Mouse (Mus musculus) limb, embryonic 14.5 days (tissue): Measurements from ENCODE around the gene Fam171b. TPM values are rescaled to one million over a fixed set of nuclear protein-coding genes. Genes with fewer than 3 reads are reported as not detected.
A peak's percentile ranks its signal among the peaks of the same experiment; 100 is the strongest.

Experiments
- ATAC-seq: fragments of 200-750 bp; cut with Nextera tagmentation; 2 replicates; pipeline ENCODE4 v1.8.0; 2017; ENCODE audit warnings: low read depth, moderate number of reproducible peaks, moderate TSS enrichment; ENCODE audit not compliant: low FRiP score
- DNase-seq: peaks from one replicate; pipeline ENCODE4 v3.0.0-alpha.2; 2015; ENCODE audit warnings: low spot score
- H3K27ac ChIP-seq: fragments of 300-500 bp; sonication (generic); replicated peaks from 2 replicates; pipeline ENCODE4 v1.5.1; 2014; ENCODE audit warnings: low read depth, mild to moderate bottlenecking, low read length, moderate library complexity, mixed read lengths
- H3K27me3 ChIP-seq: fragments of 300-500 bp; sonication (generic); 2 replicates; pipeline ENCODE4 v1.6.1; 2014; ENCODE audit warnings: low read length, mixed read lengths; ENCODE audit not compliant: control insufficient read depth, insufficient read depth
- H3K36me3 ChIP-seq: fragments of 300-500 bp; sonication (generic); 2 replicates; pipeline ENCODE4 v1.6.1; 2014; ENCODE audit warnings: mild to moderate bottlenecking, low read length, moderate library complexity, mixed read lengths; ENCODE audit not compliant: control insufficient read depth, insufficient read depth
- H3K4me1 ChIP-seq: fragments of 300-500 bp; sonication (generic); 2 replicates; pipeline ENCODE4 v1.6.1; 2014; ENCODE audit warnings: antibody characterized with exemption, low read length, mixed read lengths; ENCODE audit not compliant: control insufficient read depth, insufficient read depth
- H3K4me2 ChIP-seq: fragments of 300-500 bp; sonication (generic); replicated peaks from 2 replicates; pipeline ENCODE4 v1.6.1; 2014; ENCODE audit warnings: low read depth, mild to moderate bottlenecking, low read length, moderate library complexity; ENCODE audit not compliant: severe bottlenecking
- H3K4me3 ChIP-seq: fragments of 300-500 bp; sonication (generic); replicated peaks from 2 replicates; pipeline ENCODE4 v1.5.1; 2014; ENCODE audit warnings: low read length
- H3K9ac ChIP-seq: fragments of 300-500 bp; sonication (generic); 2 replicates; pipeline ENCODE4 v1.6.1; 2014; ENCODE audit warnings: mild to moderate bottlenecking, low read depth, low read length, moderate library complexity; ENCODE audit not compliant: severe bottlenecking
- H3K9me3 ChIP-seq: fragments of 300-500 bp; sonication (generic); 2 replicates; pipeline ENCODE4 v1.6.1; 2016; ENCODE audit warnings: low read length; ENCODE audit not compliant: control insufficient read depth
- POLR2A ChIP-seq: fragments of 200-500 bp; IDR thresholded peaks from 2 replicates; pipeline ENCODE4 v1.8.0; 2012; ENCODE audit warnings: inconsistent platforms, mild to moderate bottlenecking, moderate library complexity, borderline replicate concordance; ENCODE audit not compliant: insufficient read depth, insufficient read length; ENCODE audit errors: extremely low read depth
- WGBS: fragments of 180-500 bp; shearing (Covaris S2); extraction: QIAGEN DNeasy Blood & Tissue Kit; methylation state at CpG from one replicate; pipeline ENCODE4 v1.1.7; 2014; 5-methylcytosine and 5-hydroxymethylcytosine counted together
- polyA plus RNA-seq, 2 experiments: library from polyadenylated mRNA; depleted of rRNA in 1 of 2; stranded (reverse) in 1 of 2; unstranded in 1 of 2; fragments of >200 nt; fragmentation: Nextera tagmentation in 1 of 2; extraction: Ambion mirVana in 1 of 2; gene quantifications; 2 replicates each; pipeline versions ENCODE4 v1.2.1 to v1.2.3; 2012 to 2014

The Fam171b gene
- polyA plus RNA-seq (2012; rRNA removed) (10.6 and 11.5 TPM in 2 replicates), polyA plus RNA-seq (2014; fragmentation: Nextera tagmentation; extraction: Ambion mirVana) (16.4 and 19.5 TPM in 2 replicates)

DNA sequence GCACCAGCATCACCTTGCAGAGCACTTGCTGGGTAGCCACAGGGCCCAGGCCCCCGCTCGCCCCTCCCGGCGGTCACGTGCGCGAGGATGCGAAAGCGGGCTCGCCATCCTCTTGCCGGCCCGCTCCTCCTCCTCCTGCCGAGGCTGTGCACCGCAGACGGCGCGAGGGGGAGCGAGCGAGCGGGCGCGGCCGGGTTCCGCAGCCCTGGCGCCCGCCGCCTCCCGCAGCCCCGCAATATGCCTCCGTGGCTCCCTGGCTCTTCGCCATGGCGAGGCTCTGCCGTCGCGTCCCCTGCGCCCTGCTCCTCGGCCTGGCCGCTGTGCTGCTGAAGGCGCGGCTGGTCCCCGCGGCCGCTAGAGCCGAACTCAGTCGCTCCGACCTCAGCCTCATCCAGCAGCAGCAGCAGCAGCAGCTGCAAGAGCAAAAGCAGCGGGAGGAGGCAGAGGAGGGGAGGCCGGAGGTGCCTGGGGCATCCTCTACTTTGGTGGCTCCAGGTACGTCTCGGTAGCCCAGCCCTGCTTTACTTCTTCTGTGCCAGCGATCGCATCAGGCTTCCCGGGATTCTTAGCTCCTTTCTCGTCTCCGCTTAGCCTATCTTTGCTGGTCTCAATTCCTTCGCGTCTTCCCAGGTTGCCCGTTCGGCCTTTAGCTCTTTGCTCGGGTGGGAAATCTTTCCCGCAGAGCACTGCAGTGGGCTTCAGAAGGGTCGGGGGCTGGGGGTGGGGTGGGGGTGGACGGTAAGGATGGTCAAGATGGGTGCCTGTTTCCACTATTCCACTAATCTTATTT is at the start of gene Fam171b:
Gene Fam171b (plus strand): TSS at position 154 of the 790 bp plus-strand sequence.
- peak within 1 kb of the TSS; percentile 90 for H3K9ac ChIP-seq
- no peaks in the 10 kb centered on the region for H3K36me3 ChIP-seq
- 2% methylated on average over 45 of the region's 63 CpGs for WGBS
- H3K4me3 ChIP-seq, result peak within 1 kb of the TSS; percentile 79
- ATAC-seq (peak; percentile 92), DNase-seq (peak; percentile 47)
- peak within 1 kb of the TSS; percentile 48 for H3K27ac ChIP-seq
- TF ChIP-seq POLR2A, result 0 out of 2 replicates have a peak, but pooled peaks have one; percentile 36
- H3K27me3 ChIP-seq, result no peaks in the 10 kb centered on the region
- no peaks in the 10 kb centered on the region for H3K9me3 ChIP-seq
- H3K4me2 ChIP-seq, result peak within 1 kb of the TSS; percentile 73
- no peaks in the 10 kb centered on the region; the same call in 1 of the 2 replicates for H3K4me1 ChIP-seq

DNA sequence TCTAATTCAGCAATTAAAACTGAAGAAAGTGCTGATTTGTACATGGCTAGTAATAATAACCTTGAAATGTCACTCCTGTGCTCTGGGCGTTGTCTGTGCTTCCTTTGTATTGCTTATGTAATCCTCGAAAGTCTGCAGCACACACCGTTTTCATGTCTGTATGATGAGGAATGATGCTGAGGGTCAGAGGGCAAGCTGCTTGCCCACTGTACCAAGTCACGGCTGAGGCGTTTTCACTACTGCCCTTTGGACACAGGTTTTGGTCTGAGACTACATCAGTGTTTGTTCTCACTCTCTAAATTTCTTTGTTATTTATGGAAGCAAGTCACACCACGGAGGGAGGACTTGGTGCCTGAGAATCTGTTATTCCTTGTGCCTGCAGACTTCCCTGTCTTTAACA is 46.4 kb upstream of the Fam171b start:
- H3K36me3 ChIP-seq, result peaks cover 34% of the 10 kb centered on the region

DNA sequence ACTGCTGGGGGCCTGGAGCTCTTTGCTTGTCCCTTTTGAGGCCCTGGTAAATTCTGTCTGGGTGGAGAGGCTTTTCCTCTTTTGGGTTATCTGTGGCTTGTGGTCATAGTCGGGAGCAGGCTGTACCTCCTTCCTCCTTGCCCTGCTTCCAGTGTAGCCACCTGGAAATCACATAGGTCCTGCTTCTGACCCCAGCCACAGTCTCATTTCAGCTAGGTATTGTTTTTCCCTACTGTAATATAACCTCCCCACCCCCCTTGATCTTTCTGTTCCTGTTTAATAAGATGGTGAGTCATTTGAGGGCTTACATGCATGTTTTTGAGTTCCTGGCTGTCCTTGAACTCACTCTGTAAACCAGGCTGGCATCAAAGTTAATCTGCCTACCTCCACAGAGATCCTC is 45.6 kb upstream of the Fam171b start:
- ATAC-seq (no peak), DNase-seq (no peak)
- Histone ChIP-seq H3K36me3 (peaks cover 36% of the 10 kb centered on the region), H3K9me3 (no peaks in the 10 kb centered on the region), H3K27me3 (no peaks in the 10 kb centered on the region), H3K4me1 (no peaks in the 10 kb centered on the region), H3K4me2 (no peak overlapping the region), H3K27ac (no peak overlapping the region), H3K9ac (no peak overlapping the region), H3K4me3 (no peak overlapping the region)
- no peak for TF ChIP-seq POLR2A
- 70% methylated on average over 1 of the region's 1 CpGs for WGBS

More for the DNA sequence above, 46.4 kb upstream of the Fam171b start:
- Histone ChIP-seq H3K4me3 (no peak overlapping the region), H3K27me3 (no peaks in the 10 kb centered on the region), H3K27ac (no peak overlapping the region), H3K4me1 (no peaks in the 10 kb centered on the region), H3K9me3 (no peaks in the 10 kb centered on the region), H3K9ac (no peak overlapping the region), H3K4me2 (no peak overlapping the region)
- DNase-seq, result no peak
- 76% methylated on average over 6 of the region's 6 CpGs for WGBS
- TF ChIP-seq POLR2A, result no peak
- no peak for ATAC-seq

DNA sequence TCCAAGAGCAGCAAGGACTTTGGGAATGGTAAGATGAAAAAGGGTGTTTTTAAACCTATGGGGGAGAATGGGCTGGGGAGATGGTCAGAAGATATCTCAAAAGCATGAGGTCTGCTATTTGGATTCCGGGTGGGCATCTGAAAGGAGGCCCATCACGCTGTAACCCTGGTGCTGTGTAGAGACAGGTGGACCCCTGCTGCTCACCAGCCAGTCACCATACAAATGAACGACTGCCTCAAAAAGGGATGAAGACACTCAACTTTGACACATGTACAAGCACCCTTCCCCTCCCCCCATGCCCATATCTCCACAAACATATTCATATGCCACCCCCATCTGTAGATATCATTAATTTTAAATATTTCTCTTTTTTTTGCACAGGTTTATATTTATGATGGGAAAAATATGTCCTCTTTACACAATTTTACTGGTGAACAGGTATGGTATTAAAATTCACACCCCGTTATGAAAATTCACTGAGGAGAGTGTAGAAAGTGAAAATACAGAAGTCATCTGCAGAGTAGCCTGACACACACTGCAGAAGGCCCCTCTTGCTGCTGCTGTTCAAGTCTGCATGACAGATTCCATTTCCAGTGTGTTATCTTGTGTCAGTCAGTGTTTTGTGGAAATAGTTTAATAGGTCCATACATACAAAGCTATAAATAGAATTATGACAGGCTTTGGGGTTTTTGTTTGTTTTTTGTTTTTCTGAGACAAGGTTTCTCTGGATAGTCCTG is 44.0 kb upstream of the Fam171b start:
- Histone ChIP-seq H3K4me1 (no peaks in the 10 kb centered on the region), H3K4me2 (no peak overlapping the region), H3K27me3 (no peaks in the 10 kb centered on the region), H3K9me3 (no peaks in the 10 kb centered on the region), H3K4me3 (no peak overlapping the region), H3K36me3 (peaks cover 42% of the 10 kb centered on the region), H3K9ac (no peak overlapping the region), H3K27ac (no peak overlapping the region)
- WGBS, result 88% methylated on average over 4 of the region's 4 CpGs
- TF ChIP-seq POLR2A, result no peak
- no peak for ATAC-seq
- no peak for DNase-seq

DNA sequence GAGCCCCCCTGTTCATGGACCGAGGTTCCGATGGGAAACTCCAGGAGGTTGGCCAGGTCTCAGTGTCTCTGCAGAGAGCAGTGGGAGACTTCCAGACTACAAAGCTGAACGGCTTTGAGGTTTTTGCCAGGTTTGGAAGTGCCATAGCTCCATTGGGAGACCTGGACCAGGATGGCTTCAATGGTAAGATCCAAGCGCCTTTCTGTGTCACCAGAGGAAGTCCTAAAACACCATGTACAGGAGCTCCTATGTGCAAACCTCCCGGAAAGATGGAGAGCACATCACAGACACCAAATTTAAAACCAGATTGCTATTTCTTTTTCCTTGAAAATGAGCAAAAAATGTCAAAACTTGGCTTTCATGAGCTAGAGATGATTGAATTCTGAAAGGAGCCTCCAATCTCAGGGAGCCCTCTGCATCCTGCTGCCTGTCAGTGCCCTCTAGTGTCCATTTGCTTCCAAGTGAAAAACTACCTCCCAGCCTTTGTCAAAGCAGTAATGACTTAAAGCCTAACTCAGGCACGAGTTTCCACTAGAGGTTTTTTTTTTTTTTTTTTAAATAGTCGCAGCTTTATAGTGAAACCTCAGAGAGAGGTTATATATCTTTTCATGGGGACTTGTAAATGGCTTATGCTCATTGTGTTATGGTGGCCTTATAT is 41.2 kb upstream of the Fam171b start:
- Histone ChIP-seq H3K4me3 (no peak overlapping the region), H3K27ac (no peak overlapping the region), H3K9me3 (no peaks in the 10 kb centered on the region), H3K4me1 (no peaks in the 10 kb centered on the region), H3K4me2 (no peak overlapping the region), H3K36me3 (peaks cover 43% of the 10 kb centered on the region), H3K27me3 (no peaks in the 10 kb centered on the region), H3K9ac (no peak overlapping the region)
- ATAC-seq (peak; percentile 55; the same call in 1 of the 2 replicates), DNase-seq (peak; percentile 70)
- no peak for TF ChIP-seq POLR2A
- WGBS, result 68% methylated on average over 7 of the region's 7 CpGs
